Mouse (Mus musculus): ENCODE data around the gene Gm906.
"Not testable (repeated sequence)": the region's sequence is repeated elsewhere in the genome, so short reads cannot be mapped to it uniquely, and the experiment has no call there.

Gene Gm906

DNA sequence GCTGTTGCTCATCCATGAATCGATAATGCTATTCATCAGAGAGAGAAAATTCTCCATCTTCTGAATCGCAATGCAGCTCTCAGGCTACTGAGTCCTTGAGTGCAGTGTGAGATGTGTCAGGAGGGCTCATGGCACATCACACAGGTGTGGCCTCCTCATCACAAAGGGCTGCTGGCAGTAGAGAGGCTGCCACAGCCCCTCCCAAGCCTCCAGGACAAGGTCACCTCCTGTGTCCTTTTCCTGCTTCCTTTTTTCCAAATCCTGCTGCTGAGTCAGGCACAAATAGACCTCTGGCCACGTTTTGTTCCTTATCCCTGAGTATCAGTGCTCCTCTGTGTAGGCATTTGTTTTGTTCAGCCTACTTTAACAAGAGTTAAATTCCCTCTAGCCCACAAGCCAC lies at the start of gene Gm906:
Gm906 (minus strand) TSS at position 101 of the 400 bp plus-strand sequence.
- not testable (repeated sequence) for DNase-seq

DNA sequence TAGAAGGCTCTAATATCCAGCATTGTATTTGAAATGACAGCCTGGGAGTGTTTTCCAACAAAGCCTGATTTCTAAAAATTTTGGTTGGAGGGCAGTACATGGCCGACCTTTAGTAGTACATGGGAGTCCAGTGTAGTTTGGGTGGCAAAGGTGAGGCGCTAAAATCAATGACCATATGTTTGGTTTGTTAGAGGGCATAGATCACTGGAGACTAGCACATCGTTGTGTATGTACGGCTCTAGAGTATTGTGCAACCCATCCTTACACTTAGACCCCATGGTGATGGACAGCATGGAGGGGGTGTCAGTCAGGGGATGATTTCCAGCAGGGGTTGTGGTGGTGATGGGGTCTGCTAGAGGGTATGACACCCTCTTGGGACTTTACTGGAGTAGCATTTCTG lies 33.2 kb upstream of the Gm906 start:
- not testable (repeated sequence) for DNase-seq

DNA sequence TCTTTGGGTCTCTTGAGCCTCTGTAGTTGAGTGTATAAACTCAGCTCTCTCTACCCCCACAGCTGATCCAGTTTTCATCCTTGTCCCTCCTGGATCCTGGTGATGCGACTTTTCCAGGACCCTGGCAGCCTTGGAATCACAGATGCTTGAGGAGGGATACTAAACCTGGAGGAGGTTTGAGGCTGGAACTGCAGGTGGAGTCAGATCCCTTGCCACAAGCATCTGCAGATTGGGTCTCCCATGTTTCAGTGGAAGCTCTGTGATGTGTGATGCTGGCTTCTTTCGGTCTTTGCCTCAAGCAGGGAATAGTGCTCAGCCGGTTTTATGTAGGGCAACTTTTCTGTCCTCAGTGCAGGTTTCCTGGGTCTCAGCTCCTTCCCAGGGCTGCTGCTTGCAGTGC lies 13.6 kb downstream of the Gm906 start:
- DNase-seq = no peak

GRCm38 (mm10) chr13:50211842-50212241 lies 38.3 kb downstream of the Gm906 start:
- peak; percentile 12 for DNase-seq

DNA sequence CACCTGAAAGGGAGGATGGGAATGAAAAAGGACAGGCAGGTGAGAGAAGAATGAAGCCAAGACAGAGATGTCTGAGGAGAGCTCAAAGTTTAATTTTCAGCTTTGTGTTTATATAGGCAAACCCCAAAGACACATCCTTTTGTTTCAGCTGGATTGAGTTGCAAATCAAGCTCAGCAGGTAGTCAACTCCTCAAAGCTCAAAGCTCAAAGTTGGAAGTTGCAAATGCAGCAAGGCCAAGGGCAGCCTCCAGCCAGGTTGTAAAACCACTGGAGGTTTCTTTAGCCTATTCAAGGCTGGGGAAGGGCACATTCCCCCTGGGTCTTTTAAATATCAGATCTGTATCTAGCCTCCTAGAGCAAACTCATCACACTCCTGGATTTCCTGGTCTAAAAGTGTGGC lies 39.9 kb downstream of the Gm906 start:
- DNase-seq = not testable (repeated sequence)

GRCm38 (mm10) chr13:50209651-50210050 lies 40.5 kb downstream of the Gm906 start:
- not testable (repeated sequence) for DNase-seq

DNA sequence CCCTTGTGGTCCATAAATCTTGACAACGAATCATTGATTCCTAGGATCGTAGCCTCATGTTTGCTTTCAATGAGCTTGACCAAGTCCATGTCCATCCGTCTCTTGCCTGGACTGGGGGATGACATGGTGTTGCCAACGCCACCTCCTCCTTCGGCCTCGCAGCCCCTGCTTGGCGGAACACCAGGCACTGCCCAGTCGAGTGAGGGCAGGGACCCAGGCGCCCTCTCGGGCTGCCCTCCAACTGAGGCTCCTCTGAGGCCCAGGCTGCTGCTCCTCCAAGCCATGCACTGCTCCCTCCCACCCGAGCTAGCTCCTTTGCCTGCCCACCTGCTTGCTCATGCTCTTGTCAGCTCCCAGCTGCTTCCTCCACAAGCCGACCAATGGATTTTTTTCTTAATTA lies 42.1 kb downstream of the Gm906 start:
- DNase-seq = no peak

DNA sequence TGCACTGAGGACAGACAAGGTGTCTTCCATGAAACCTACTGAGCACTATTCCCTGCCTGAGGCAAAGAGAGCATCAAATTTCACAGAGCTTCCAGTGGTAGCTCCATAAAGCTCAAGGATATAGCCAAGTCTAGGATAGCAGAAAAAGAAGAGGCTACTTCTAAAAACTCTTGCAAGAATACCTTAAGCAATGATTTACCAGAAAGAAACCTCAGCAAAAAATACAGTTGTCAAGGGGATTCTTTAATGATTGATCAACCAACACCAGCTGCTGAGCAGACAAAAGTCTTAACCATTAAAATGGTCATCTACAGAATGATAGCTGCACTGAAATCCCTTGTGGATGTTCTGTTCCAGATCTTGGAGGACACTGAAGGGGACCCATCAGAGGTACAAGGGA lies 53.3 kb downstream of the Gm906 start:
- not testable (repeated sequence) for DNase-seq

All from cerebellum, adult 9-10 months (tissue).